Mouse (Mus musculus): ENCODE measurements around the gene Atrnl1.

DNA sequence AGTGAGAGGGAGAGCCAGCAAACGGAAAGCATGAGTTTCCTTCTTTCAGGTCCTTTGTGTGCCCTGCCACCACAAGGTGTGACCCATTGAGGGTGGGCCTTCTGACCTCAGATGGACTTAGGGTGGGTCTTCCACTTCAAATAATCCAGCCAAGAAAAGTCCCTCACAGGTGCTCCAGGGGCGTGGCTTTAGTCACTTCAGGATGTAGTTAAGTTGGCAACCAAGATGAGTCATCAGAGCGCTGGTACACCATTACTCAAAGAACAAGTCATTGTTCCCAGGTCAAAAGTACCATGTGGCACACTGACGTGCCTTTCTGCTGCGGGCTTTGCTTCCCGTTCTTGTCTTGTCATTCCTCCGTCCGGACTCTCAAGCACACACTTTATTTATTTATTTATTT, 16.4 kb downstream of the Atrnl1 start:
- TF ChIP-seq CTCF (IDR thresholded peaks at IDR 0.05) (no peak), EP300 (IDR thresholded peaks at IDR 0.05) (no peak)
